Mouse (Mus musculus) C2C12 (cell line): ENCODE measurements around the gene Nup107. TPM values are rescaled to one million over a fixed set of nuclear protein-coding genes. Genes with fewer than 3 reads are reported as not detected.
A peak's percentile ranks its signal among the peaks of the same experiment; 100 is the strongest.

ENCODE experiments used
- H3K27me3 ChIP-seq: one replicate; pipeline ENCODE4 v1.6.1; 2011; ENCODE audit not compliant: control insufficient read depth, insufficient read depth, insufficient read length
- H3K36me3 ChIP-seq: one replicate; pipeline ENCODE4 v1.6.1; 2011; ENCODE audit not compliant: control insufficient read depth, insufficient read depth
- H3K4me3 ChIP-seq: one replicate; pipeline ENCODE4 v1.5.1; 2011; ENCODE audit warnings: mild to moderate bottlenecking, control low read depth; ENCODE audit not compliant: poor library complexity, insufficient read depth, severe bottlenecking
- H3K79me2 ChIP-seq: one replicate; pipeline ENCODE4 v1.6.1; 2011; ENCODE audit not compliant: control insufficient read depth, insufficient read depth
- H3K79me3 ChIP-seq: one replicate; pipeline ENCODE4 v1.6.1; 2011; ENCODE audit warnings: low read depth, control low read depth
- H3ac ChIP-seq: one replicate; pipeline ENCODE3; 2011; ENCODE audit warnings: low read depth; ENCODE audit not compliant: control insufficient read depth, insufficient read length
- CEBPB ChIP-seq: IDR thresholded peaks from one replicate; pipeline ENCODE4 v1.6.1; 2011; ENCODE audit warnings: low read depth, mild to moderate bottlenecking, control low read depth, moderate library complexity
- CTCF ChIP-seq: IDR thresholded peaks from one replicate; pipeline ENCODE4 v1.5.1; 2011; ENCODE audit not compliant: control insufficient read depth, insufficient read depth, insufficient read length
- FOSL1 ChIP-seq: IDR thresholded peaks from one replicate; pipeline ENCODE4 v1.8.0; 2011; ENCODE audit warnings: mild to moderate bottlenecking, low read length; ENCODE audit not compliant: poor library complexity, insufficient read depth, severe bottlenecking
- MAX ChIP-seq: IDR thresholded peaks from one replicate; pipeline ENCODE4 v1.6.1; 2011; ENCODE audit warnings: mild to moderate bottlenecking, control low read depth
- MYOD1 ChIP-seq: IDR thresholded peaks from one replicate; pipeline ENCODE4 v1.6.1; 2011; ENCODE audit warnings: low read depth; ENCODE audit not compliant: control insufficient read depth, insufficient read length
- MYOG ChIP-seq: IDR thresholded peaks from one replicate; pipeline ENCODE4 v1.6.1; 2011; ENCODE audit not compliant: control insufficient read depth, insufficient read length; ENCODE audit errors: extremely low read depth
- USF1 ChIP-seq: IDR thresholded peaks from one replicate; pipeline ENCODE4 v1.6.1; 2011; ENCODE audit warnings: low read depth, mild to moderate bottlenecking, control low read depth, moderate library complexity
- polyA plus RNA-seq: library from polyadenylated mRNA; unstranded; fragments of >200 nt; fragmentation: generic; extraction: Trizol; gene quantifications from one replicate; pipeline ENCODE4 v1.2.1, GENCODE M21; 2012; ENCODE audit warnings: missing spikeins

The Nup107 gene
- polyA plus RNA-seq, 1 experiment = 41.2 TPM

DNA sequence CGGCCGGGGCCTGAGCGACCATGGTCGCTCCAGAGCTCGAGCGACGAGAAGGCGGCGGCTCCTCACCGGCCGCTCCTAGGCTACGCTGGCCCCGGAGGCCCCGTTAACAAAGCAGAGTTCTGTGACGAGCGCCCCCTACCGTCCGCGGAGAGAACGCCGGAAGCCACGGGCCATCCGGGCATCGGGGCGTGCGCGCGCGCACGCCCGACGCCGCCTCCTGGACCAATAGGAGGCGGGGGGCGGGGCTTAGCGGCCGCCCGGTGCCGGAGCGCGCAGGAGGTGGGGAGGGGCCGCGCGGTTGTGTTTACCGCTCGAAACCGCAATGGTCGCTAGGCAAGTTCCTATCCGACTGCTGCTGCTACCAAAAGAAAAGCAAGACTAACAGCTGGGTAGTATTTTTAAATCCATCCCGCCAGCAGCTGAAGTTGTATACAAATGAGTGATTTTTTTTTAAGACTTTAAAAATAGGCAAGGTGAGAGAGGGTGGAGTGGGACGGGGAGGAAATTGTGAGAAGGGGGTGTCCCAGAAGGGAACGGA lies 81.8 kb downstream of the Nup107 start, which contains the start of gene Mdm2:
Gene Mdm2, minus strand, starts transcription at position 155 of the 538 bp plus-strand sequence.
- TF ChIP-seq MYOG = no peak
- TF ChIP-seq FOSL1 = no peak
- TF ChIP-seq MAX = peak; percentile 20
- TF ChIP-seq USF1 = no peak
- peak; percentile 76 for TF ChIP-seq CTCF
- peak within 1 kb of the TSS; percentile 92 for H3K4me3 ChIP-seq
- H3K36me3 ChIP-seq = peaks cover 39% of the 10 kb centered on the region
- peaks cover 43% of the 10 kb centered on the region for H3K79me3 ChIP-seq
- H3K79me2 ChIP-seq = peaks cover 54% of the 10 kb centered on the region
- H3K27me3 ChIP-seq = no peaks in the 10 kb centered on the region
- peak within 1 kb of the TSS; percentile 95 for H3ac ChIP-seq

- Histone ChIP-seq H3K27me3 (no peaks in the 10 kb centered on the region), H3ac (peak overlapping the region; percentile 95), H3K79me2 (peaks cover 60% of the 10 kb centered on the region), H3K36me3 (peaks cover 45% of the 10 kb centered on the region), H3K79me3 (peaks cover 49% of the 10 kb centered on the region), H3K4me3 (peak overlapping the region; percentile 92)
- TF ChIP-seq MYOD1 = peak; percentile 45
- no peak for TF ChIP-seq MAX
- no peak for TF ChIP-seq CTCF
- no peak for TF ChIP-seq CEBPB
These were observed 82.4 kb downstream of the Nup107 start for GRCm38 (mm10) chr10:117709930-117710603.

DNA sequence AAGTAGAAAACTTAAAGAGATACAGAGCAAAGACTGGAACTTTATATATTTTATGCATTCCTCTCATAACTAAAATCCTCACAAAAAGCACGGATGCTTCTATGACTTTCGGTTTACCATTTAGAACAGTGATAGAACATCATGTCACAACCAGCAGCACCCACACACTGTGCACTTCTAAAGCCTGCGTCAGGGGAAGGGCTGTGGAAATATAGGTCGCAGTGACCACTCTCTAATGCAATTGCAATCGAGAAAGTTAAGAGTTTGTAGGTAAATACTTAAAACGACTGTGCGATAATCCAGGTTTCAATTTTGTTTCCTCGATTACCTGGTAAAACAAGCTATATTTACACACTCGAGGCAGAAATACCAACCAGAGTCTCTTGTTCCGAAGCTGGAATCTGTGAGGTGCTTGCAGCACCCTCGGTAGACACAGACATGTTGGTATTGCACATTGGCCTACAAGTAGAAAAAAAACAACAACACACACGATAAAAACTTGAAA lies 83.1 kb downstream of the Nup107 start:
- Histone ChIP-seq H3K27me3 (no peaks in the 10 kb centered on the region), H3K36me3 (peaks cover 52% of the 10 kb centered on the region), H3K79me2 (peaks cover 67% of the 10 kb centered on the region), H3ac (peak overlapping the region; percentile 95), H3K4me3 (peak overlapping the region; percentile 92), H3K79me3 (peaks cover 56% of the 10 kb centered on the region)
- TF ChIP-seq CTCF (no peak), MAX (no peak), USF1 (no peak), MYOG (no peak), FOSL1 (no peak), MYOD1 (no peak), CEBPB (no peak)

DNA sequence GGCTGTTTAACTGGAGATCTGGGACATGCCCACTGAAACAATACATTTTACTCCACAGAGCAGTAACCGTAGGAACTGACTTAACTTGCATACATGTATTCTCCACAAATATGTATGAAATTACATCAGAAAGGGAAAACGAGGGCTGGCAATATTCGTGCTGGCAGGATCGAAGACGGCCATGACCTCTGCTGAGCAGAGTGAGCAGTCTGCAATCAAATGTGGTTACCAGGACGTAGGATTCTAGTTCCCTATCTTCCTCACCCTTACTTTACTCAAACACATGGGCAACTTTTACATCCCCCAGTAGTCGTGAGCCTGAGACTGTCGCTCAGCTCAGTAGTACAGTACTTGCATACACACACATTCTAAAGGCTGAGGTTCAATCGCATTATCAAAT lies 83.6 kb downstream of the Nup107 start:
- H3K36me3 ChIP-seq = peaks cover 57% of the 10 kb centered on the region
- peak overlapping the region; percentile 24 for H3ac ChIP-seq
- peaks cover 72% of the 10 kb centered on the region for H3K79me2 ChIP-seq
- H3K4me3 ChIP-seq = peak overlapping the region; percentile 92
- H3K79me3 ChIP-seq = peaks cover 60% of the 10 kb centered on the region
- TF ChIP-seq MYOD1 (no peak), USF1 (no peak), MAX (no peak), CTCF (no peak), MYOG (no peak), FOSL1 (no peak), CEBPB (no peak)
- H3K27me3 ChIP-seq = no peaks in the 10 kb centered on the region

- H3K27me3 ChIP-seq = no peaks in the 10 kb centered on the region
- TF ChIP-seq FOSL1 = no peak
- TF ChIP-seq CTCF = no peak
- no peak for TF ChIP-seq MAX
- no peak for TF ChIP-seq CEBPB
- no peak for TF ChIP-seq MYOD1
- no peak for TF ChIP-seq MYOG
- TF ChIP-seq USF1 = no peak
- H3K4me3 ChIP-seq = peak overlapping the region; percentile 92
- no peak overlapping the region for H3ac ChIP-seq
- peaks cover 62% of the 10 kb centered on the region for H3K36me3 ChIP-seq
- peaks cover 62% of the 10 kb centered on the region for H3K79me3 ChIP-seq
- peaks cover 77% of the 10 kb centered on the region for H3K79me2 ChIP-seq
These were observed 84.1 kb downstream of the Nup107 start for GRCm38 (mm10) chr10:117708376-117708775.

- H3K4me3 ChIP-seq = no peak overlapping the region
- H3K79me3 ChIP-seq = peaks cover 72% of the 10 kb centered on the region
- H3ac ChIP-seq = no peak overlapping the region
- H3K27me3 ChIP-seq = no peaks in the 10 kb centered on the region
- peaks cover 73% of the 10 kb centered on the region for H3K36me3 ChIP-seq
- TF ChIP-seq USF1 (no peak), FOSL1 (no peak), MYOG (no peak), MYOD1 (no peak), MAX (no peak), CTCF (no peak), CEBPB (no peak)
- peaks cover 88% of the 10 kb centered on the region for H3K79me2 ChIP-seq
These were observed 85.2 kb downstream of the Nup107 start for GRCm38 (mm10) chr10:117707114-117707838.
